Mouse (Mus musculus) liver, embryonic 14.5 days (tissue): ENCODE measurements around the gene Fam136a. TPM values are rescaled to one million over a fixed set of nuclear protein-coding genes. Genes with fewer than 3 reads are reported as not detected.

Experiments used
- ATAC-seq: fragments of 200-750 bp; cut with Nextera tagmentation; 2 replicates; pipeline ENCODE4 v1.8.0; 2017; ENCODE audit warnings: moderate number of reproducible peaks, mild to moderate bottlenecking, moderate library complexity; ENCODE audit not compliant: insufficient read depth
- DNase-seq, 3 experiments: peaks; one replicate each; pipeline ENCODE4 v3.0.0-alpha.2; 2012 to 2013; ENCODE audit warnings: low read depth in 3 of 3, low spot score in 3 of 3
- H3K27ac ChIP-seq: fragments of 300-500 bp; sonication (generic); 2 replicates; pipeline ENCODE4 v1.5.1; 2014; ENCODE audit warnings: moderate library complexity, mild to moderate bottlenecking, control low read depth, inconsistent platforms
- H3K27me3 ChIP-seq: fragments of 300-500 bp; sonication (generic); 2 replicates; pipeline ENCODE4 v1.6.1; 2014; ENCODE audit warnings: mild to moderate bottlenecking, low read length, moderate library complexity; ENCODE audit not compliant: control insufficient read depth, insufficient read depth
- H3K36me3 ChIP-seq: fragments of 300-500 bp; sonication (generic); replicated peaks from 2 replicates; pipeline ENCODE4 v1.6.1; 2014; ENCODE audit warnings: low read depth; ENCODE audit not compliant: control insufficient read depth, insufficient read depth
- H3K4me1 ChIP-seq, 2 experiments: fragments of 200-500 bp in 1 of 2; fragments of 300-500 bp in 1 of 2; sonication (generic) in 1 of 2; replicated peaks; 2 replicates each; pipeline ENCODE4 v1.6.1; 2012 to 2014; ENCODE audit warnings: antibody characterized with exemption in 1 of 2, inconsistent platforms in 1 of 2, low read length in 1 of 2; ENCODE audit not compliant: control insufficient read depth in 2 of 2, insufficient read depth in 2 of 2
- H3K4me2 ChIP-seq: fragments of 300-500 bp; sonication (generic); 2 replicates; pipeline ENCODE4 v1.6.1; 2014; ENCODE audit warnings: low read depth, mild to moderate bottlenecking, control low read depth, moderate library complexity
- H3K4me3 ChIP-seq, 2 experiments: fragments of 200-500 bp in 1 of 2; fragments of 300-500 bp in 1 of 2; sonication (generic) in 1 of 2; 2 replicates each; pipeline ENCODE4 v1.5.1; 2012 to 2014; ENCODE audit warnings: low read depth in 2 of 2, low read length in 2 of 2, mild to moderate bottlenecking in 2 of 2, control low read depth in 1 of 2, inconsistent platforms in 1 of 2, moderate library complexity in 1 of 2; ENCODE audit not compliant: insufficient read depth in 1 of 2
- H3K9ac ChIP-seq: fragments of 300-500 bp; sonication (generic); replicated peaks from 2 replicates; pipeline ENCODE4 v1.6.1; 2014; ENCODE audit warnings: mild to moderate bottlenecking, control low read depth, moderate library complexity
- H3K9me3 ChIP-seq: fragments of 300-500 bp; sonication (generic); 2 replicates; pipeline ENCODE4 v1.6.1; 2016; ENCODE audit warnings: low read length, mixed read lengths; ENCODE audit not compliant: control insufficient read depth
- CTCF ChIP-seq: IDR thresholded peaks from 2 replicates; pipeline ENCODE4 v1.5.1; 2016; ENCODE audit warnings: antibody characterized with exemption, low read depth, control low read depth
- EP300 ChIP-seq: IDR thresholded peaks from 2 replicates; pipeline ENCODE4 v1.6.1; 2016; ENCODE audit warnings: antibody characterized with exemption, low read depth
- WGBS: fragments of 180-500 bp; shearing (Covaris S2); extraction: QIAGEN DNeasy Blood & Tissue Kit; methylation state at CpG from one replicate; pipeline ENCODE4 v1.1.7; 2014; ENCODE audit not compliant: insufficient replicate concordance; 5-methylcytosine and 5-hydroxymethylcytosine counted together
- polyA plus RNA-seq, 2 experiments: library from polyadenylated mRNA; depleted of rRNA in 1 of 2; stranded (reverse) in 1 of 2; unstranded in 1 of 2; fragments of >200 nt; fragmentation: Nextera tagmentation in 1 of 2; extraction: Ambion mirVana in 1 of 2; gene quantifications; 2 replicates each; pipeline versions ENCODE4 v1.2.1 to v1.2.3; 2012 to 2014

Gene Fam136a
- polyA plus RNA-seq, 2 experiments: 27.6 to 64.8 TPM

DNA sequence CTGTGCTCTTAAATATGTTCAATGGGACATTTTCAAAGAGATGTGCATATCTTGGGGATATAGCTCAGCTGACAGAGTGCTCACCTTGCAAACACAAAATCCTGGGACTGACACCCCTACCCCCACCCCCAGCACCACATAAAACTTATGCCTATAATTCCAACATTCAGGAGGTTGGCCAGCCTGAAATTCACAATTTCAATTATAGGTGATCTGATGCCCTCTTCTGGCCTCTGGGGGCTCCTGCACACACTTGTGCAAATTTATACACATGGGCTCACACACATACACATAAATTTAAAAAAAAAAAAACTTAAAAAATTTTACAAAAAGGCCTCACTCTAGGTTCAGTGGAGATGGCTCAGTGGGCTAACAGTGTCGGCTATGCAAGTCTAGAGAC is 27.7 kb downstream of the Fam136a start:
- 74% methylated on average over 1 of the region's 1 CpGs for WGBS
- Histone ChIP-seq H3K9ac (no peak overlapping the region), H3K4me2 (no peak overlapping the region), H3K36me3 (peaks cover 19% of the 10 kb centered on the region), H3K27ac (no peak overlapping the region), H3K4me3 (no peak overlapping the region), H3K9me3 (no peaks in the 10 kb centered on the region), H3K4me1 (peaks cover 8 to 18% of the 10 kb centered on the region in 2 experiments; a peak in 3 of 4 replicates), H3K27me3 (no peaks in the 10 kb centered on the region)
- no peak for DNase-seq
- peak; percentile 16; the same call in 1 of the 2 replicates for TF ChIP-seq CTCF
- no peak for TF ChIP-seq EP300
- ATAC-seq: no peak

DNA sequence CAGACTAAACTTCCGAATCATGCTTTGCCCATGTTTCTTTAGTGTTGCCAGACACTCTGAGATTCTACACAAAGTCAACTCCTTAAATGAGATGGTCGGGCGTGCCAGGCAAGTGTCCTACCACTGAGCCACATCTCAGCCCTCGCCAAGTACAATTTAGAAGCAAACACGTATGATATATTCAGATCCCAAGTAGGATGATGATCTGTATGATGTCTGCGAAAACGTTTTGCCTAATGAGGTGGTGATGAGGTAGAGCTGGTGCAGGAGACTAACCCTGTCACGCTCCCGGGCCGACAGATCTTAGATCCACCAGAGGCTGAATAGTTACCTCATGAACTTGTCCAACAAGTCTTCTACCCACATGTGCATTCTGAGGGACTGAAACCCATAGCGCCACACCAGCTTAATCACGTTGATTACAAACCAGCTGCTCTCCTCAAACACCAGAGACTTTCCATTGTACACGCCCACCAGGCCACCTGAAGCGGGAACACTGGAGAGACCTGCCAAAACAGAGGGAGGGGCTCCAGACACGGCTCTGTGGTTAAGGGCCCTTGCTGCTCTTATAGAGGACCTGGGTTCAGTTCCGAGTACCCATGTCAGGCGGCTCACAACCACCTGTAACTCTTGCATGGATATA is 28.8 kb downstream of the Fam136a start:
- DNase-seq (no peak), ATAC-seq (no peak)
- Histone ChIP-seq H3K27ac (no peak overlapping the region), H3K9me3 (no peaks in the 10 kb centered on the region), H3K36me3 (peaks cover 12% of the 10 kb centered on the region), H3K4me1 (peaks cover 8 to 18% of the 10 kb centered on the region in 2 experiments; a peak in 3 of 4 replicates), H3K4me3 (no peak overlapping the region), H3K4me2 (no peak overlapping the region), H3K27me3 (no peaks in the 10 kb centered on the region; the same call in 1 of the 2 replicates), H3K9ac (no peak overlapping the region)
- 81% methylated on average over 17 of the region's 17 CpGs for WGBS
- no peak for TF ChIP-seq EP300
- no peak for TF ChIP-seq CTCF

- TF ChIP-seq CTCF (no peak), EP300 (no peak)
- Histone ChIP-seq H3K9me3 (no peaks in the 10 kb centered on the region), H3K36me3 (peaks cover 12% of the 10 kb centered on the region), H3K4me1 (peaks cover 8 to 19% of the 10 kb centered on the region in 2 experiments; a peak in 3 of 4 replicates), H3K4me3 (no peak overlapping the region), H3K27me3 (no peaks in the 10 kb centered on the region; the same call in 1 of the 2 replicates), H3K4me2 (peak overlapping the region; percentile 68), H3K9ac (no peak overlapping the region), H3K27ac (no peak overlapping the region)
- ATAC-seq (no peak), DNase-seq (no peak)
- 78% methylated on average over 9 of the region's 9 CpGs for WGBS
Measured at GRCm38 (mm10) chr6:86395021-86395420, 29.6 kb downstream of the Fam136a start.

GRCm38 (mm10) chr6:86395969-86396368 is 30.5 kb downstream of the Fam136a start:
- WGBS: 6% methylated on average over 10 of the region's 10 CpGs
- TF ChIP-seq CTCF (no peak), EP300 (no peak)
- Histone ChIP-seq H3K4me1 (peaks cover 11 to 20% of the 10 kb centered on the region in 2 experiments; a peak in 3 of 4 replicates), H3K27me3 (no peaks in the 10 kb centered on the region; the same call in 1 of the 2 replicates), H3K9ac (peak overlapping the region; percentile 69), H3K4me3 (peak overlapping the region; percentile 67 to 86), H3K4me2 (peak overlapping the region; percentile 68), H3K36me3 (peaks cover 8% of the 10 kb centered on the region), H3K9me3 (no peaks in the 10 kb centered on the region), H3K27ac (no peak overlapping the region)
- DNase-seq: no peak
- ATAC-seq: no peak

DNA sequence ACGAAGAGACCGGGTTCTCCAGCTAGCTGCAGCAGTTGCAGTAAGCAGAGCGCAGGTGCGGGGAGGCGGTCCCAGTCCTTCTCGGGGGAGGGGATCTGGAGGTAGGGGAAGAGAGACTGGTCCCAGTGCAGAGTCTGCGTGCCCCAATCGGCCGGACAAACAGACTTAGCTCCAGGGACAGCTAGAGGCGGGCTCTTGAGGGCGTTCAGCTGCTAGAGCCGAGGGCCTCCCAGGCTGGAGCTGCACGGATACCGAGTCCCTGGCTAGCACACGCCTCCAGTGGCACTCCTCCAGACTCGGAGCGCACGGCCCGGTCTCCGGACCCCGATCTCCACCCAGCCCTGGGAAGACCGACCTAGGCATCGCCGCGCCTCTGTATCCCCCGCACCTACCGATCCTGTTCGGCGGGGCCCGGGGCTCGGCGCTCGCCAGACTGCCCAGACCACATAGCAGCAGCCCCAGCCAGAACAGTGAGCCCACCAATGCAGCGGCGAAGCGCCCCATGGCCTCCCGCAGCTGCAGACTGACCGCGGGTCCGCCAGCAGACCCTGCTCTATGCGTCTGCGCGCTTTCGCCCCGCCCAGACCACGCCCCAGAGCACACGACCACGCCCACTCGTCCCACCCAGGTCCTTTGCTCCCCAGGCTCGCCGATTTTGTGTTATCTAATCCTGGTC is 31.3 kb downstream of the Fam136a start, which contains the start of gene Pcyox1:
Gene Pcyox1 (minus strand): TSS at position 574 of the 676 bp plus-strand sequence.
- Histone ChIP-seq H3K4me2 (peak within 1 kb of the TSS; percentile 68), H3K9ac (peak within 1 kb of the TSS; percentile 69), H3K27ac (no peak within 1 kb of the TSS), H3K9me3 (no peaks in the 10 kb centered on the region), H3K4me1 (peaks cover 11 to 20% of the 10 kb centered on the region in 2 experiments; a peak in 3 of 4 replicates), H3K4me3 (peak within 1 kb of the TSS; percentile 67 to 86), H3K27me3 (no peaks in the 10 kb centered on the region; the same call in 1 of the 2 replicates), H3K36me3 (peaks cover 6% of the 10 kb centered on the region)
- under 1% methylated on average over 48 of the region's 51 CpGs for WGBS
- TF ChIP-seq CTCF: no peak
- no peak for TF ChIP-seq EP300
- DNase-seq (peak; percentile 66 to 72 (median 69)), ATAC-seq (peak; percentile 90)
